Mouse (Mus musculus) gastrocnemius, adult 18-20 months (tissue): ENCODE data around the gene Akirin1. TPM values are rescaled to one million over a fixed set of nuclear protein-coding genes. Genes with fewer than 3 reads are reported as not detected.

Source experiments
- DNase-seq: peaks from one replicate; pipeline ENCODE4 v3.0.0; 2021; ENCODE audit warnings: low spot score
- long read RNA-seq, 2 experiments: library from polyadenylated mRNA; stranded (forward); transcript quantifications; one replicate each; pipeline ENCODE4 v2.0.0; 2021
- total RNA-seq, 2 experiments: library from RNA; stranded (reverse); gene quantifications; 2 replicates each; pipeline ENCODE4 v1.2.3; 2021

Akirin1 gene
- total RNA-seq = 10 to 100 TPM; 22.0 to 23.3 TPM
- long read RNA-seq, experiment 1, transcript Akirin1-201 (5 exons, 3,052 nt) = major isoform, 105 of 111 reads
- long read RNA-seq, experiment 1, partial matches to known transcripts = 0 of 111 reads
- long read RNA-seq, experiment 1, other reads (novel, unspliced or antisense) = 6 of 111 reads
- long read RNA-seq, experiment 2, transcript Akirin1-201 (5 exons, 3,052 nt) = major isoform, 80 of 85 reads
- long read RNA-seq, experiment 2, partial matches to known transcripts = 1 of 85 reads
- long read RNA-seq, experiment 2, other reads (novel, unspliced or antisense) = 4 of 85 reads

GRCm38 (mm10) chr4:123750152-123750651, at the start of gene Akirin1:
Gene Akirin1, minus strand, starts transcription at chr4:123750345.
- peak; percentile 97 for DNase-seq

- DNase-seq = no peak
Observed at GRCm38 (mm10) chr4:123797856-123798255, 47.7 kb upstream of the Akirin1 start.

GRCm38 (mm10) chr4:123797403-123797802, 47.3 kb upstream of the Akirin1 start:
- no peak for DNase-seq

GRCm38 (mm10) chr4:123795057-123795456, 44.9 kb upstream of the Akirin1 start:
- DNase-seq = no peak

GRCm38 (mm10) chr4:123793136-123793535, 43.0 kb upstream of the Akirin1 start:
- DNase-seq = no peak

GRCm38 (mm10) chr4:123792666-123793065, 42.5 kb upstream of the Akirin1 start:
- DNase-seq = no peak

GRCm38 (mm10) chr4:123787191-123787985, 37.2 kb upstream of the Akirin1 start, which contains the start of gene Rhbdl2:
Gene Rhbdl2, plus strand, starts transcription at chr4:123787874.
- peak; percentile 47 for DNase-seq

- no peak for DNase-seq
Observed at GRCm38 (mm10) chr4:123768234-123768633, 18.1 kb upstream of the Akirin1 start.

GRCm38 (mm10) chr4:123767807-123768206, 17.7 kb upstream of the Akirin1 start:
- no peak for DNase-seq

- DNase-seq = no peak
Observed at GRCm38 (mm10) chr4:123765071-123765470, 14.9 kb upstream of the Akirin1 start.

GRCm38 (mm10) chr4:123758306-123758705, 8.2 kb upstream of the Akirin1 start:
- no peak for DNase-seq

- DNase-seq = peak; percentile 30
Observed at GRCm38 (mm10) chr4:123750707-123751312, 665 bp upstream of the Akirin1 start.

GRCm38 (mm10) chr4:123749484-123750130, 538 bp downstream of the Akirin1 start:
- no peak for DNase-seq

GRCm38 (mm10) chr4:123748726-123749415, 1.3 kb downstream of the Akirin1 start:
- DNase-seq = no peak

- no peak for DNase-seq
Observed at GRCm38 (mm10) chr4:123745221-123745775, 4.8 kb downstream of the Akirin1 start.

- DNase-seq = no peak
Observed at GRCm38 (mm10) chr4:123742891-123743290, 7.3 kb downstream of the Akirin1 start.

- no peak for DNase-seq
Observed at GRCm38 (mm10) chr4:123738708-123739107, 11.4 kb downstream of the Akirin1 start.

GRCm38 (mm10) chr4:123733532-123733931, 16.6 kb downstream of the Akirin1 start:
- DNase-seq = no peak

GRCm38 (mm10) chr4:123732921-123733320, 17.2 kb downstream of the Akirin1 start:
- no peak for DNase-seq

GRCm38 (mm10) chr4:123732163-123732910, 17.8 kb downstream of the Akirin1 start:
- DNase-seq = no peak
